Mouse (Mus musculus): ENCODE data around the gene Uqcrfs1. TPM values are rescaled to one million over a fixed set of nuclear protein-coding genes. Genes with fewer than 3 reads are reported as not detected.

The Uqcrfs1 gene
- polyA plus RNA-seq, 1 experiment from 2014 or later = 283 TPM

DNA sequence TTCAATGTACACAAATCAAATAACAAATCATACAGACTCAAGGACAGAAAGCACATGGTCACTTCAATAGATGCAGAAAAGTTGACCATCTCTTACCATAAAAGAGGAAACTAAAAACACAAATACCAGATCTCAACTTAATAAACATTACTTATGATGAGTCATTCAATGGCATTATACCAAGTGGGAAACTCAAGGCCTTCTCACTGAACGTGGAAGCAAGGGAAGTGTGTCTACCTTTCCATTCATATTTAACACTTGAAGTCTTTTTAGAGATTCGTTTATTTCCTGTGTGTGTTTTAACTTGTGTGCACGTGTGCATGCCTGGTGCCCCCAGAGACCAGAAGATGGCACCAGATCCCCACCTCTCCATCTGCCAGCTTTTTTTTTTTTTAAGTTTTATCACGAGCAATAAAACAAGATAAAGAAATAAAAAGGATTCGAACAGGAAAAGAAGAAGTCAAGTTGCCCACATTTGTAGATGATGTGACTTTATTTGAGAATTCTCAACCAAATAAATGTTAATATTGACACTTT is 8.0 kb upstream of the Uqcrfs1 start:
- Histone ChIP-seq H3K36me3 (no peaks in the 10 kb centered on the region), H3K27ac (no peak overlapping the region), H3K9me3 (no peaks in the 10 kb centered on the region), H3K4me2 (no peak overlapping the region), H3K9ac (no peak overlapping the region), H3K4me1 (replicated peaks) (no peaks in the 10 kb centered on the region), H3K27me3 (0 out of 2 replicates have a peak, but pooled peaks cover 7% of the 10 kb centered on the region), H3K4me3 (no peak overlapping the region)
- 48% methylated on average over 5 of the region's 5 CpGs for WGBS
- ATAC-seq (ENCODE audit: low FRiP score) = no peak

DNA sequence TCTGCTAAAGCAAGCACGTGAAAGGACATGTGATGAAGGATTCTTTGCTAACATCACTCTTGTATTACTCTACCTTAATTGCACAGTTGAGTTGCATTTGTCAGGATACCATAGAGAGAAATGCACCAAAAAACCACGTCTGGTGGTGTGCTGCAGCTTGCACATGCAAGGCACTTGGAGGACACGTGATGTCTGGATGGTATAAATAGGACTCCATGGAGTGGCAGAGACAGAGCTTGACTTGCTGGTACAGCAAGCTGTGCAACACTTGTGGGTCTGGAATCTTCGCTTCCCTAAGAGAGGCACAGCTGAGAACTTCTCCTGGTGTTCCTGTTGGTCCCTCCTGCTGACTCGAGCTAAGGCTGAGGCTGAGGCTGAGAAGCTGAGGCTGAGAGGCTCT is 4.2 kb upstream of the Uqcrfs1 start:
- WGBS = 83% methylated on average over 5 of the region's 5 CpGs
- Histone ChIP-seq H3K4me3 (no peak overlapping the region), H3K4me2 (no peak overlapping the region), H3K36me3 (no peaks in the 10 kb centered on the region), H3K27ac (no peak overlapping the region), H3K9me3 (no peaks in the 10 kb centered on the region), H3K27me3 (0 out of 2 replicates have a peak, but pooled peaks cover 3% of the 10 kb centered on the region), H3K9ac (no peak overlapping the region), H3K4me1 (replicated peaks) (peaks cover 8% of the 10 kb centered on the region)
- no peak for ATAC-seq (ENCODE audit: low FRiP score)

DNA sequence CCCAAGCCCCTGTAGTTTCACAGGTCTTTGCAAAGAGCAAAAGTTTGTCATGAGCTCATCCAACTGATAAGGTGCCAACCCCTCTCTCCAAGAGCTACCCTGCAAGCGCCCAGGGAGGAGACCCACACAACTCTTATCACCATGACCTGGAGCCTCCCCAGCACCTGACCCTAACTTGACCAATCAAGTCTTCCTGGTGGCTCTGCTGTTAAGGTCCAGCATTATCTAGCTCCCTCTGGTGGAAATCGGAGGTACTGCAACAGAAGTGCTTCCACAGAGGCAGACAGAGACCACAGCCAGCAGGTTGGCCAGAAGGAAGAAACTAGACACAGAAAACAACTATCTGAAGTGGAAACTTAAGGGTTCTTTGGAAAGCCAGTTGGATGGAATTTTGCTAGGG is 3.7 kb upstream of the Uqcrfs1 start:
- WGBS = 31% methylated on average over 2 of the region's 2 CpGs
- Histone ChIP-seq H3K27me3 (0 out of 2 replicates have a peak, but pooled peaks cover 3% of the 10 kb centered on the region), H3K9ac (no peak overlapping the region), H3K36me3 (no peaks in the 10 kb centered on the region), H3K4me1 (replicated peaks) (peaks cover 13% of the 10 kb centered on the region), H3K9me3 (no peaks in the 10 kb centered on the region), H3K4me2 (no peak overlapping the region), H3K4me3 (no peak overlapping the region), H3K27ac (no peak overlapping the region)
- ATAC-seq (ENCODE audit: low FRiP score) = no peak

DNA sequence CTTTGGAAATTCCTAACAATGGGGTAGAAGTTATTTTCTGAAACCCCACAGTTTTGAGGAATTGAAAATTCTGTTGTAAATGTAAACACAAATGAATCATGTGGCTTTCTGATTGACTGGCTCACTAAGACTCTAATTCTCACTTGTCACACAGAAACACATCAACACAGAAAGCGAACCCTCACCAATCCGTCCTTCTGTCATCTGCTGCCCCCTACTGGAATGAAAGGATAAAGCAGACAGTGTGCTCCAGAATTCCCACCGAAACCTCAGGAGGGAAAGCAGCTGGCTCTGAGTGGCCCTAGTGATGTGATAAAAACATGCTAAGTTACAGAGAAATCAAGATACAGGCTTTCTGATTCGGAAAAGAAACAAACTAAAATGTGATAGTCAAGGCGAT is 14.4 kb downstream of the Uqcrfs1 start:
- no peak overlapping the region for H3K9ac ChIP-seq
- peak; percentile 69; the same call in 1 of the 2 replicates for ATAC-seq (ENCODE audit: low FRiP score)
- no peak overlapping the region for H3K4me3 ChIP-seq
- WGBS = 8% methylated on average over 5 of the region's 5 CpGs
- no peak overlapping the region for H3K4me2 ChIP-seq
- H3K9me3 ChIP-seq = no peaks in the 10 kb centered on the region
- H3K36me3 ChIP-seq = no peaks in the 10 kb centered on the region
- H3K4me1 ChIP-seq (replicated peaks) = no peaks in the 10 kb centered on the region
- no peaks in the 10 kb centered on the region for H3K27me3 ChIP-seq
- H3K27ac ChIP-seq = no peak overlapping the region

DNA sequence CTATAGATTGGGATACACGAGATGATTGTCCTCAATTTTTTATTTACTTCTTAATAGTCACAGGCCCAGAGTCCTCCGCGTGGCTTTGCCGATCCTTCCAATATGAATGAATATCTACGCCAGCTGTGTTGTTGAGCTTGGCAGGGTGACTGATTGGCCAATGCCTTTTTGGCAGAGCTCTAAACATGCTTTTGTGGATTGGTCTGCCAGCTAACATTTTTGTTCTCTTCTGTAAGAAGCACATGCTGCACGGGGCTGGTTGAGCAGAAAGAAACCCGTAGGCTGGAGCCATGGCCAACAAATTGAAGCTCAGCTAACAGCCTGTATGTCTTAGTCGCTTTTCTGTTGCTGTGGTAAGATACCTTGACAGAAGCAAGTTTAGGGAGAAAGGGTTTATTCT is 20.2 kb downstream of the Uqcrfs1 start:
- no peak for ATAC-seq (ENCODE audit: low FRiP score)
- H3K4me1 ChIP-seq (replicated peaks) = no peaks in the 10 kb centered on the region
- H3K4me3 ChIP-seq = no peak overlapping the region
- H3K27me3 ChIP-seq = no peaks in the 10 kb centered on the region
- H3K9me3 ChIP-seq = no peaks in the 10 kb centered on the region
- no peak overlapping the region for H3K4me2 ChIP-seq
- 89% methylated on average over 8 of the region's 8 CpGs for WGBS
- H3K36me3 ChIP-seq = no peaks in the 10 kb centered on the region
- H3K27ac ChIP-seq = no peak overlapping the region
- no peak overlapping the region for H3K9ac ChIP-seq

DNA sequence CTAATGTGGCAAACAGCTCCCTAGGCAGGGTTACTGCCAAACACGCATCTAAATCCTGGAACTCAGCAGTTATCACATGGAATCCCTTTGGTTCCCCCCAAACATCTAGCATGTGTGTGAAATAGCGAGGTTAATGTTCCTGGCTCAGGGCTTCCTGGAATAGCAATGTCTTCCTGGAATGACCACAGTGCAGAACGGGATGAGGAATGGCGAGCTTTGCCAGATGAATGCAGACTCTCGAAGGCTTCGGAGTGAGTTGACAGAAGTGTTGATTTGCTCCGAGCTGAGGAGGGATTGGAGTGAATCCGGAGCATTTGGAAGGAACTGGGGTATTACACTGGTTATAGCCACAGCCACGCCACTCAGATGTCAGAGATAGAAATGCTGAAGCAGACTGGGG is 21.2 kb downstream of the Uqcrfs1 start:
- WGBS = 94% methylated on average over 9 of the region's 9 CpGs

DNA sequence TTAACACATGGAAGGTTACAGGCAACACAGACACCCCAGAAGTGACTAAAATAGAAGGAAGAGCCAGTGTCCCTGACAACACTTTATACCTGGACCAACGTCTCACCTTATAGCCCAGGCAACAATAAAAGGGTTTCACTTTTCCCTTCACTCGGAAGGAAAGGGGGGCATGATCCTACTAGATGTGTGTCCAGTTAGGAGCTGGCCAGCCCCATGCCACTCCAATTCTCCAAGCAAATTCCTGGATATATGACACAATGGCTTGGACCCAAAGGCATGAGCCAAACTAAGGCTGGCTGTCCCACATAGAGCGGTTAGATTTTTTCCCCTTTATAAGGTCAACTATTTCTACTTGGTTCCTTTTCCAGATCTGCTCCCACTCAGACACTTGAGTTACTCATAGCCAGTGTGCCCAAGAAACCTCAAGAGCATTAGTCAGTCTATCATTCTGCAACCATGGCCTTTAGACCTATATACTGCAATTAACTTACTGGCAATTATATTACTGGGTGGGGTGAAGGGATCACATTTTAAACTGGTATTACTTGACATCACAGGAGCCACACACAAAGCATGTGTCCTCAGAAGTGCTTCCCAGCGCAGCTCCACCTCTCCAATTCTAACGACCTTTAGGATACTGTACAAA is 21.8 kb downstream of the Uqcrfs1 start:
- no peak for ATAC-seq (ENCODE audit: low FRiP score)

More for the DNA sequence above, 21.2 kb downstream of the Uqcrfs1 start:
- H3K36me3 ChIP-seq = no peaks in the 10 kb centered on the region
- ATAC-seq (ENCODE audit: low FRiP score) = no peak
- H3K9me3 ChIP-seq = no peaks in the 10 kb centered on the region
- H3K4me1 ChIP-seq (replicated peaks) = no peaks in the 10 kb centered on the region
- no peaks in the 10 kb centered on the region for H3K27me3 ChIP-seq
- no peak overlapping the region for H3K9ac ChIP-seq
- H3K4me3 ChIP-seq = no peak overlapping the region
- H3K4me2 ChIP-seq = no peak overlapping the region
- no peak overlapping the region for H3K27ac ChIP-seq

DNA sequence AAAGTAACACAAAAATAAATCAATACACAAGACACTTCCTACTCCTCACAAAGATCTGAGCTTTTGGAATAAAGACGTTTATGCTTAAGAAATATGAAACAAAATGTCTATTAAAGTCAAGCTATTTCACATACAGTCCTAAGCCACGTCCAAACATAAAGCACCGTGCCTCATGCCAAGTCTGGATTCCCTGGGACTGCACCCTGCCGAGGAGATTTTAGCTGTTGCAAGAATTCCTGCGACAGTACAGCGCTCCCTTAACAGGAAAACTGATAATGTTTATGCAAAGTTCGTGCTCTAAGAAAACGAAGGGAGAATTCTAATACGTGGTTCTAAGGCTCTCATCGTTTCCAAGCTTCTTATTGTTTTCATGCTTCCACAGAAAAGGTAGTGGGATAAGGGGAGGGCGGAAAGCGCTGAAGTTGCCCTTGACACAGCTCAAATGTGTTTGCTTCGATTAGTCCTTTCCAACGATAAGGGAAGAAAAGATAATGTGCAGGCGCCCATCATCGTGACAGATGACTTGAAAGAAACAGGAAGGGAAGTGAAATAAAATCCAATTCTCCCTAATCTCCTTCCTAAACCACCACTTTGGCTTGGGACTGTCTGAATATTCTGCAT is 23.8 kb downstream of the Uqcrfs1 start:
- no peaks in the 10 kb centered on the region for H3K4me1 ChIP-seq (replicated peaks)
- no peak overlapping the region for H3K4me2 ChIP-seq
- H3K9me3 ChIP-seq = no peaks in the 10 kb centered on the region
- no peaks in the 10 kb centered on the region for H3K36me3 ChIP-seq
- H3K4me3 ChIP-seq = no peak overlapping the region
- H3K27ac ChIP-seq = no peak overlapping the region
- ATAC-seq (ENCODE audit: low FRiP score) = no peak
- H3K27me3 ChIP-seq = no peaks in the 10 kb centered on the region
- H3K9ac ChIP-seq = no peak overlapping the region
- 76% methylated on average over 16 of the region's 16 CpGs for WGBS

More for the DNA sequence above, 21.8 kb downstream of the Uqcrfs1 start:
- no peaks in the 10 kb centered on the region for H3K36me3 ChIP-seq
- no peaks in the 10 kb centered on the region for H3K9me3 ChIP-seq
- H3K27ac ChIP-seq = no peak overlapping the region
- H3K27me3 ChIP-seq = no peaks in the 10 kb centered on the region
- no peak overlapping the region for H3K9ac ChIP-seq
- no peak overlapping the region for H3K4me3 ChIP-seq
- 92% methylated on average over 5 of the region's 5 CpGs for WGBS
- H3K4me2 ChIP-seq = no peak overlapping the region
- H3K4me1 ChIP-seq (replicated peaks) = no peaks in the 10 kb centered on the region

DNA sequence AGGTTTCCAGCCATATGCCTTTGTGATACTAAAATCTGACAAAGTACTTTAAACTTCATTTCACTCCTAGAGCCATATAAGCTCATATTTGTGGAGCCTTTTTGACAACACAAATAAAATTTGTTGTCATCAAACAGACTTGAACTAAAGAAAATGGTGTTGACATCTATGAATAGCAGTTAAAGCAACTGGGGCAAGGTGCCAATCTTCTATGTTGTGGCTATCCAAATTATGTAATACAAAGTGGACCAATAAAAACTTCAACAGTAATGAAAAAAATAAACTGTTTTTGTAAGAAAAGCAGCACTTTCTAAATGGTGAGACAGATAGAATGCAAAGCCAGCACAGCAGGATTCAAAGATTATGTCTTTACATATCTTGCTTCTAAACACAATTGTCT is 27.0 kb downstream of the Uqcrfs1 start:
- Histone ChIP-seq H3K9me3 (no peaks in the 10 kb centered on the region), H3K9ac (no peak overlapping the region), H3K27me3 (no peaks in the 10 kb centered on the region), H3K27ac (no peak overlapping the region), H3K4me3 (no peak overlapping the region), H3K36me3 (no peaks in the 10 kb centered on the region), H3K4me2 (no peak overlapping the region), H3K4me1 (replicated peaks) (no peaks in the 10 kb centered on the region)
- no peak for ATAC-seq (ENCODE audit: low FRiP score)

DNA sequence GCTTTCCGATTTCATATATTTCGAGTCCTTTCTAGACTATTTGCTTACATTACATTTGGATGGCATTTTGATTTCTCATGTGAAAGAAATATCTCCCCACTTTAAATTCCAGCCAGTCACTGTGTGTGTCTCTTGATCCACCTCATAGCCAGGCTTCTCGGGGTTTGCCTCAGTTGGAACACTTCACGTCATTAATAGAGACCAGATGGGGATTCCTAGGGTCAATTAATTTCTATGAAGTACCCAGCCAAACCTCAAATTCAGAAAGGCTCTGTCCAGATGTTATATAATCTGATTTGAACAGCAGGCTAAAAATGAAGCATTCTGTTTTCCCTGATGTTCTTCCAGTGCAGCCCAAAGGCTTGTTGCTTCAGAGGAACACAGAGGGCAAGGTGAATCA is 37.5 kb downstream of the Uqcrfs1 start:
- H3K27me3 ChIP-seq = no peaks in the 10 kb centered on the region
- no peaks in the 10 kb centered on the region for H3K4me1 ChIP-seq (replicated peaks)
- no peak overlapping the region for H3K4me2 ChIP-seq
- H3K27ac ChIP-seq = no peak overlapping the region
- no peak overlapping the region for H3K9ac ChIP-seq
- no peak overlapping the region for H3K4me3 ChIP-seq
- 77% methylated on average over 4 of the region's 4 CpGs for WGBS
- ATAC-seq (ENCODE audit: low FRiP score) = no peak
- H3K9me3 ChIP-seq = no peaks in the 10 kb centered on the region
- no peaks in the 10 kb centered on the region for H3K36me3 ChIP-seq

DNA sequence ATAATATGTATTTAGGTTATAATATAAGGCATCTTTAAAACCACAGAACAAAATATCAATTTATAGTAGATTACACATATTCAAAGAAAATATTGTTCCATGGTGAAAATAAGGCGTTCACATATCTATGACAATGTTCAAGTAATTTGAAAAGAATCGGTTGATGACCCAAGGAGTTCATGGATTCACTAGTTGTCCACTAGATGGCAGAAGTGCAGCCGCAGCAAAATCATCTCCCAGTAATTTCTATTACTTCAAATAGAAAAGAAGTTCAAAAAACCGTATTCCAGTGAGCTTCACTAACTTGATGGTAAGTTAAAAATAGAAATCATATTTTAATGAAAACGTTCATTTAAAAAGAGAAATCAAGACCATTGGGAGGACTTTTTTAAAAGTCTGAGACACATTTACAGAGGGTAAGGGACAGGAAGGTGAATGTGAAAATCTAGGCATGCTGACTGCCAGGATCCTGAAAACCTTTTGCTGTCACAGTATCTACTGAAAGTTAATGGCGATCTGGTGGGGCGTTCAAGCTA is 43.2 kb downstream of the Uqcrfs1 start:
- no peaks in the 10 kb centered on the region for H3K4me1 ChIP-seq (replicated peaks)
- H3K27me3 ChIP-seq = no peaks in the 10 kb centered on the region
- no peak overlapping the region for H3K27ac ChIP-seq
- H3K4me3 ChIP-seq = no peak overlapping the region
- H3K9me3 ChIP-seq = no peaks in the 10 kb centered on the region
- 38% methylated on average over 7 of the region's 7 CpGs for WGBS
- no peak overlapping the region for H3K9ac ChIP-seq
- no peaks in the 10 kb centered on the region for H3K36me3 ChIP-seq
- ATAC-seq (ENCODE audit: low FRiP score) = no peak
- no peak overlapping the region for H3K4me2 ChIP-seq

Data from hindbrain, embryonic 13.5 days (tissue).